Mouse (Mus musculus) cortical plate, adult 2 months (tissue): ENCODE results near the gene Neurl2.

Source experiments
- CTCF ChIP-seq: fragments of 200-500 bp; IDR thresholded peaks from 2 replicates; pipeline ENCODE4 v1.5.1; 2011; ENCODE audit warnings: mild to moderate bottlenecking, control low read depth, low read length; ENCODE audit not compliant: insufficient read depth; ENCODE audit errors: extremely low read depth
- POLR2A ChIP-seq: fragments of 200-500 bp; IDR thresholded peaks from 2 replicates; pipeline ENCODE4 v1.6.1; 2011; ENCODE audit warnings: mild to moderate bottlenecking, low read length, control low read depth; ENCODE audit not compliant: insufficient read depth; ENCODE audit errors: extremely low read depth

DNA sequence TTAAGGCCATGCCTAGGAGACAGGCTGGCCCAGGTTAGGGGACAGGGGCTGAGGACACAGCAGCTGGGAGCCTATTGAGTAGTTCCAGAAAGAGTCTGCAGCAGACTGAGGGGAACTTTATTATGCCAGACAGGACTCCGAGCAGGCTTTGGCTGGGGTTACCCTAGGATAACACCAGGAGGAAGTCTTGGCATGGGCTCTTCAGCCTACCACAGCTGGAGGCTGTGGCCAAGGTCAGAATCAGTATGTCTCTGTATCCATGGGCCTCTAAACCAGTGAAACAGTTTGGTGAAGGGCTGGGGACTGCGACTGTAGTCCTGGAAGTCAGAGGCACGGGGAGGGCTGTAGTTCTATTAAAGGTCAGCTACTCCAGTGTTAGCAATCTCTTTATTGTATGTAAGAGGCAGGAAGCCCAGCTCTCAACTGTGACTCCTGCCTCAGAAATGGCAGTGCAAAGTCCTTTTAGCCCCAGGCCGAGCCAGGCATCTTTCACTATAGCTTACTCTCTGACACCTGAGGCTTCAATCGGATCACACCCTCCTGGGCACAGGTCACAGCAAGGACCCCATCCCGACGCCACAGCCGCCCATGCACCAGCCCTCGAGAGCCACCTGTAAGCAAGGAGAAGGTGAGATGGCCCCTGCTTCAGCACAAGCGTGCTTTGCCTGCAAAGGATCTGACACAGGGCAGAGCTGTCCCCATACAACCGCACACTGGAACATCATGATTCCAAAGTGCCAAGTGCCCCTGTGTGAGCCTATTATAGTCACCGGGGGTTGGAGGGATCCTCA lies 40.7 kb downstream of the Neurl2 start:
- TF ChIP-seq CTCF (no peak), POLR2A (no peak)
